Mouse (Mus musculus) embryonic stem cell, embryonic (primary cell): Measurements from ENCODE around the gene Arhgap35.

Experiments used
- CTCF ChIA-PET, 4 experiments: fragments of 300-600 bp in 2 of 4; fragments of 350-600 bp in 2 of 4; sonication (Branson Sonifier 250); formaldehyde crosslinking; loops; one replicate each; lab custom pipeline; 2022; ENCODE audit warnings: inconsistent platforms in 2 of 4; lab: Charles Lee
- POLR2A ChIA-PET, 4 experiments: fragments of 300-600 bp in 2 of 4; fragments of 350-600 bp in 2 of 4; sonication (Branson Sonifier 250); formaldehyde crosslinking; loops; one replicate each; lab custom pipeline; 2022; ENCODE audit warnings: antibody characterized with exemption in 4 of 4, inconsistent platforms in 1 of 4; lab: Charles Lee

Arhgap35 gene

GRCm38 (mm10) chr7:16614888-16615715 is at the start of gene Arhgap35:
TSS of gene Arhgap35 (minus strand) at chr7:16614993.
- ChIA-PET CTCF (interaction anchor here (0.5 to 1.7 kb wide), 27 partner anchors 10 to 1312 kb away, joined by 3 to 13 read pairs (median 3); no protein-coding TSS in a partner anchor), POLR2A (interaction anchor here (0.5 to 2.5 kb wide), 39 partner anchors 8 to 1963 kb away, joined by 3 to 20 read pairs (median 3); partner anchors contain the start of genes Ceacam13 (in 1 of the 4), Inafm1 (in 1 of the 4) and Sae1 (in 1 of the 4))

GRCm38 (mm10) chr7:16644260-16644659 is 29.5 kb upstream of the Arhgap35 start:
- ChIA-PET CTCF (interaction anchor here in 2 of 4 experiments (1.0 to 3.5 kb wide), 3 partner anchors 11 to 15 kb away, joined by 3 to 11 read pairs (median 11); no protein-coding TSS in a partner anchor), POLR2A (interaction anchor here in 1 of 4 experiments (1.3 kb wide), 1 partner anchor 15 kb away, joined by 3 read pairs; no protein-coding TSS in a partner anchor)

GRCm38 (mm10) chr7:16643106-16643505 is 28.3 kb upstream of the Arhgap35 start:
- ChIA-PET POLR2A (interaction anchor here in 1 of 4 experiments (0.5 kb wide), 1 partner anchor 173 kb away, joined by 3 read pairs; no protein-coding TSS in a partner anchor), CTCF (interaction anchor here in 2 of 4 experiments (1.8 to 3.5 kb wide), 2 partner anchors 13 to 14 kb away, joined by 6 to 11 read pairs; no protein-coding TSS in a partner anchor)

- POLR2A ChIA-PET = no interaction called here
These were observed 24.2 kb upstream of the Arhgap35 start for GRCm38 (mm10) chr7:16639028-16639427.

GRCm38 (mm10) chr7:16635116-16635515 is 20.3 kb upstream of the Arhgap35 start:
- ChIA-PET POLR2A (interaction anchor here in 1 of 4 experiments (1.2 kb wide), 1 partner anchor 47 kb away, joined by 5 read pairs; no protein-coding TSS in a partner anchor), CTCF (interaction anchor here in 1 of 4 experiments (1.1 kb wide), 1 partner anchor 60 kb away, joined by 3 read pairs; no protein-coding TSS in a partner anchor)

More at GRCm38 (mm10) chr7:16639028-16639427, 24.2 kb upstream of the Arhgap35 start:
- CTCF ChIA-PET = interaction anchor here in 3 of 4 experiments (0.7 to 2.0 kb wide), 4 partner anchors 10 to 56 kb away, joined by 3 to 13 read pairs (median 4); no protein-coding TSS in a partner anchor

GRCm38 (mm10) chr7:16633913-16634312 is 19.1 kb upstream of the Arhgap35 start:
- ChIA-PET POLR2A (interaction anchor here in 1 of 4 experiments (0.6 kb wide), 1 partner anchor 76 kb away, joined by 4 read pairs; no protein-coding TSS in a partner anchor), CTCF (interaction anchor here in 1 of 4 experiments (1.2 kb wide), 1 partner anchor 10 kb away, joined by 3 read pairs; no protein-coding TSS in a partner anchor)

GRCm38 (mm10) chr7:16631932-16632331 is 17.1 kb upstream of the Arhgap35 start:
- POLR2A ChIA-PET = interaction anchor here in 1 of 4 experiments (0.6 kb wide), 1 partner anchor 36 kb away, joined by 3 read pairs; no protein-coding TSS in a partner anchor
- CTCF ChIA-PET = interaction anchor here in 2 of 4 experiments (0.7 to 1.3 kb wide), 2 partner anchors 11 to 177 kb away, joined by 3 read pairs; no protein-coding TSS in a partner anchor

GRCm38 (mm10) chr7:16631025-16631424 is 16.2 kb upstream of the Arhgap35 start:
- ChIA-PET POLR2A (no interaction called here), CTCF (interaction anchor here in 2 of 4 experiments (0.7 to 3.0 kb wide), 4 partner anchors 10 to 244 kb away, joined by 3 to 20 read pairs (median 9); partner anchors contain the start of gene Dact3 (in 1 of the 2))

GRCm38 (mm10) chr7:16629598-16630296 is 15.0 kb upstream of the Arhgap35 start:
- CTCF ChIA-PET = interaction anchor here (0.5 to 3.0 kb wide), 102 partner anchors 9 to 455 kb away, joined by 3 to 30 read pairs (median 4); partner anchors contain the start of genes Arhgap35 (in 2 of the 4), Gng8 (in 2 of the 4), Dact3 (in 1 of the 4) and Hif3a (in 1 of the 4)
- POLR2A ChIA-PET = interaction anchor here in 3 of 4 experiments (0.6 to 1.7 kb wide), 11 partner anchors 12 to 455 kb away, joined by 3 to 8 read pairs (median 4); partner anchors contain the start of genes Arhgap35 (in 1 of the 3) and Meis3 (in 1 of the 3)

- ChIA-PET POLR2A (interaction anchor here in 2 of 4 experiments (0.5 to 1.7 kb wide), 2 partner anchors 10 to 139 kb away, joined by 3 to 5 read pairs; no protein-coding TSS in a partner anchor), CTCF (interaction anchor here (0.5 to 3.0 kb wide), 15 partner anchors 9 to 309 kb away, joined by 3 to 30 read pairs (median 5); partner anchors contain the start of genes Arhgap35 (in 1 of the 4) and Dact3 (in 1 of the 4))
These were observed 13.4 kb upstream of the Arhgap35 start for GRCm38 (mm10) chr7:16628096-16628771.

GRCm38 (mm10) chr7:16623687-16624086 is 8.9 kb upstream of the Arhgap35 start:
- ChIA-PET CTCF (interaction anchor here in 2 of 4 experiments (0.6 to 1.8 kb wide), 5 partner anchors 71 to 329 kb away, joined by 3 to 4 read pairs (median 4); no protein-coding TSS in a partner anchor), POLR2A (interaction anchor here in 2 of 4 experiments (0.6 to 1.1 kb wide), 2 partner anchors 158 to 401 kb away, joined by 3 to 5 read pairs; no protein-coding TSS in a partner anchor)

- CTCF ChIA-PET = interaction anchor here in 2 of 4 experiments (1.0 to 1.8 kb wide), 3 partner anchors 130 to 160 kb away, joined by 3 to 4 read pairs (median 4); no protein-coding TSS in a partner anchor
- POLR2A ChIA-PET = interaction anchor here in 2 of 4 experiments (0.6 to 0.7 kb wide), 2 partner anchors 9 to 58 kb away, joined by 3 read pairs; no protein-coding TSS in a partner anchor
These were observed 8.3 kb upstream of the Arhgap35 start for GRCm38 (mm10) chr7:16623131-16623530.

- POLR2A ChIA-PET = interaction anchor here in 1 of 4 experiments (0.5 kb wide), 1 partner anchor 121 kb away, joined by 3 read pairs; no protein-coding TSS in a partner anchor
- CTCF ChIA-PET = interaction anchor here (0.6 to 0.7 kb wide), 4 partner anchors 8 to 21 kb away, joined by 3 to 4 read pairs (median 3); no protein-coding TSS in a partner anchor
These were observed 6.4 kb upstream of the Arhgap35 start for GRCm38 (mm10) chr7:16621066-16621622.

GRCm38 (mm10) chr7:16618661-16619211 is 3.9 kb upstream of the Arhgap35 start:
- CTCF ChIA-PET = interaction anchor here (0.5 to 3.0 kb wide), 25 partner anchors 10 to 324 kb away, joined by 3 to 20 read pairs (median 5); partner anchors contain the start of gene Gng8 (in 1 of the 4)
- POLR2A ChIA-PET = interaction anchor here (0.5 to 1.7 kb wide), 11 partner anchors 10 to 670 kb away, joined by 3 to 8 read pairs (median 3); no protein-coding TSS in a partner anchor

GRCm38 (mm10) chr7:16617045-16617444 is 2.3 kb upstream of the Arhgap35 start:
- CTCF ChIA-PET = interaction anchor here (0.6 to 3.0 kb wide), 20 partner anchors 12 to 494 kb away, joined by 3 to 20 read pairs (median 4); no protein-coding TSS in a partner anchor
- POLR2A ChIA-PET = interaction anchor here in 3 of 4 experiments (0.6 to 1.9 kb wide), 8 partner anchors 23 to 275 kb away, joined by 3 to 9 read pairs (median 4); partner anchors contain the start of gene Gng8 (in 1 of the 3)
